Mouse (Mus musculus) megakaryocyte, embryonic 14.5 days (primary cell): ENCODE data around the gene Fmn2. TPM values are rescaled to one million over a fixed set of nuclear protein-coding genes. Genes with fewer than 3 reads are reported as not detected.

Experiments
- H3K27me3 ChIP-seq: replicated peaks from 2 replicates; pipeline ENCODE3; 2012; ENCODE audit warnings: inconsistent platforms
- H3K36me3 ChIP-seq: replicated peaks from 2 replicates; pipeline ENCODE3; 2012; ENCODE audit warnings: low read length, inconsistent platforms, mixed read lengths
- H3K4me1 ChIP-seq: 2 replicates; pipeline ENCODE4 v1.6.1; 2012; ENCODE audit warnings: inconsistent platforms
- H3K4me3 ChIP-seq: replicated peaks from 2 replicates; pipeline ENCODE3; 2012; ENCODE audit warnings: moderate library complexity, mild to moderate bottlenecking, inconsistent platforms
- H3K9me3 ChIP-seq: 2 replicates; pipeline ENCODE4 v1.6.1; 2012; ENCODE audit warnings: inconsistent platforms
- FLI1 ChIP-seq: IDR thresholded peaks from 2 replicates; pipeline ENCODE4 v1.6.1; 2012; ENCODE audit warnings: low read length, inconsistent platforms, mixed read lengths
- GATA1 ChIP-seq: IDR thresholded peaks from 3 replicates; pipeline ENCODE4 v1.6.1; 2012; ENCODE audit warnings: mixed read lengths, low read length, inconsistent platforms, borderline replicate concordance
- polyA plus RNA-seq: library from polyadenylated mRNA; stranded (reverse); fragments of >175 nt; gene quantifications from 2 replicates; pipeline ENCODE4 v1.2.3, GENCODE M21; 2012; ENCODE audit warnings: low replicate concordance; ENCODE audit not compliant: insufficient read depth

The Fmn2 gene
- polyA plus RNA-seq, 1 experiment = 0.60 TPM

DNA sequence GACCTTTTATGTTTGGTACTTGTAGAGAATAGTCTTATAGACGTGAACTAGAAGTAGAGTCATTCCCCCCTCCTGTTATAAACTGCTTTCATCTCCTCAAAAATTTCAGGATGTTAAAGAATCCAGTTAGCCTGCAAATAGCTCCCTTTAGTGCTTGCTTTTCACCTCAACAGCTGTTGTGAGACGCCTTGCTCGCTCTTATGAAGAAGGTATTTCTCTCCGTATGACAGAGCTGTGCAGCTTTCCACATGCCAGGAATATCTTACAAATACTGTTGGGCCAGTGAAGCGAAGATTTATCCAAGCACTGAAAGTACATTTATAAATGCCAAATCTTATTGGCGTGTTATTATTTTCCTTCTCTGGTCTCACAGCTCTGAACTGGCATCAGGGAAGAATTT lies 257.7 kb downstream of the Fmn2 start:
- Histone ChIP-seq H3K4me1 (no peaks in the 10 kb centered on the region), H3K4me3 (no peak overlapping the region), H3K9me3 (no peaks in the 10 kb centered on the region), H3K27me3 (no peaks in the 10 kb centered on the region), H3K36me3 (no peaks in the 10 kb centered on the region)
- TF ChIP-seq GATA1 (no peak), FLI1 (no peak)

DNA sequence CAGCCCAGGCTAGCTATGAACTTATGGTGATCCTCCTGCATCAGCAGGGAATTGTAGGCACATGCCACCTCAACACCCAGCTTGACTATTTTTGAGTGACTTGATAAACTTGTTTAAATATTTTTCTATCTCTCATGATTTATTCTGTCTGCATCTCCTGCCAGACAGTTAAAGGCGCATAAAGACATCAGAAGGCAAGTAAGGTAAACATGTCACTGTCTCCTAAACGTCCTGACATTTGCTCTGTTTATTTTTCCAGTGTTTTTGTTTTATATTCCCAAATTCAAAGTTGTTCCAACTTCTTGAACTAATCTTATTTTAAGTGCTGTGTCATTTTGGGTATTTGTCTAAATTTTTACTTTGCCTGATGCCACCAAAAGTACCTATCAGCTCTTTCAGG lies 264.1 kb downstream of the Fmn2 start:
- Histone ChIP-seq H3K27me3 (no peaks in the 10 kb centered on the region), H3K9me3 (no peaks in the 10 kb centered on the region), H3K36me3 (no peaks in the 10 kb centered on the region), H3K4me3 (no peak overlapping the region), H3K4me1 (no peaks in the 10 kb centered on the region)
- TF ChIP-seq GATA1 (no peak), FLI1 (no peak)

- no peak for TF ChIP-seq FLI1
- H3K36me3 ChIP-seq = no peaks in the 10 kb centered on the region
- H3K27me3 ChIP-seq = no peaks in the 10 kb centered on the region
- H3K4me1 ChIP-seq = no peaks in the 10 kb centered on the region
- no peak overlapping the region for H3K4me3 ChIP-seq
- H3K9me3 ChIP-seq = no peaks in the 10 kb centered on the region
Measured at GRCm38 (mm10) chr1:174766852-174767251, 265.2 kb downstream of the Fmn2 start.

DNA sequence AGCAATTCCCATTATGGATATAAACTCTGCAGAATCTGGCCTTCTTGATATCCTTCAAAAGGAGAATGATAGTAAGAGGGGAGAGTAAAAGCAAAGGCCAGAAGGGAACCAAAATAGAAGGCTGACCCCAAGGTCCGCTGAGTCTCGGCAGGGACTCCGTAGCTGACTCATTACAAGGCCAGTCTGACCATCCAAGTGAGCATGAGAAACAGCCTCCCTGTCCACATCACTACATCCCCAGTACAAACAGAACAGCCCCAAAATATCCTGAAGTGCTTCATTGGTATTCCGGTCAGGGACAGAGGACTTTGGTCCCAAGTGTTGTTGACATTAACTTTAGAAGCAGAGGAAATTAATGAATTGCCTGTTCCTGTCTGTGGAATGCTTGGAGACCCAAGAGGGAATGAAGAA lies 270.3 kb downstream of the Fmn2 start:
- Histone ChIP-seq H3K9me3 (no peaks in the 10 kb centered on the region), H3K36me3 (no peaks in the 10 kb centered on the region)
- TF ChIP-seq GATA1 (no peak), FLI1 (no peak)

DNA sequence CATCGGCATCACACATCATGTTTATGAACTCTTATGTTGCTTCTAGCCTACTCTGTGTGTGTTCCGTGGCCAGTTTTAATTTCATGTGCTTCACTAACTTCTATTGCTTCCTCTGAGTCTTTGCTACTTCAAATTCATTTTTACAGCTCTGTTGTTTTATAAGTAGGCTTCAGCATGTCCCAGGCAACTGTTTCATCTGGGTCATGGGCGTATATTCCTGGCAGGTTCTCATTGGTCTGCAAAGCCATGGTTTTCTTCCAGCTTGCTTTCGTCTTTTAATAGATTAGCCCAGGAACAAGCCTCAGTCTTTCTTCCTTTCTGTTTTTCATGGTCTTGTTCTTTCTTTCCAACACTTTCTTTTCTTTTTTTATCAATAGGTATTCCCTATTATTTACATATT lies 279.4 kb downstream of the Fmn2 start:
- H3K27me3 ChIP-seq = no peaks in the 10 kb centered on the region
- H3K36me3 ChIP-seq = no peaks in the 10 kb centered on the region
- no peaks in the 10 kb centered on the region for H3K9me3 ChIP-seq
- no peak for TF ChIP-seq FLI1
- no peak for TF ChIP-seq GATA1
- no peak overlapping the region for H3K4me3 ChIP-seq
- no peaks in the 10 kb centered on the region for H3K4me1 ChIP-seq

More for the DNA sequence above, 270.3 kb downstream of the Fmn2 start:
- no peaks in the 10 kb centered on the region for H3K27me3 ChIP-seq
- no peaks in the 10 kb centered on the region for H3K4me1 ChIP-seq
- H3K4me3 ChIP-seq = no peak overlapping the region

- Histone ChIP-seq H3K9me3 (no peaks in the 10 kb centered on the region), H3K4me1 (no peaks in the 10 kb centered on the region), H3K36me3 (no peaks in the 10 kb centered on the region), H3K4me3 (no peak overlapping the region), H3K27me3 (no peaks in the 10 kb centered on the region)
- TF ChIP-seq FLI1 (no peak), GATA1 (no peak)
Measured at GRCm38 (mm10) chr1:174788617-174789016, 287.0 kb downstream of the Fmn2 start.

DNA sequence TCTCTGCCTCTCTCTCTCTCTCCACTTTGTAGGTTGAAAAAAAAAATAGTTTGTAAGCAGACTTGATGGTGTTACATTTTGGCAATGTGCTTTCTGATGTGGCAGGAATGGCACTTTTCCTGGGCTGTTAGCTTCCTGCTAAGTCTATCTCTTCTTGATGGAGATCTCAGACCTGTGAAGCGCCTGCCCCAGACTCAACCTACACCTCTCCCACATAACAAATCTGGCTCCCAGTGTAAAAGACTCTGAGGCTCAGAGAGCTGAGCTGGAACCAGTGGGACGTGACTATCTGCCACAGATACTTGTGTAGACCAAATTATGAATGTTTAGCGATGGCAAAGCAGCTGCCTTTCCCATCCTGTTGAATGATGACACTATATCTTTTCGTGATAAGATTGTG lies 310.2 kb downstream of the Fmn2 start:
- H3K4me3 ChIP-seq = no peak overlapping the region
- H3K36me3 ChIP-seq = no peaks in the 10 kb centered on the region
- H3K27me3 ChIP-seq = no peaks in the 10 kb centered on the region
- H3K4me1 ChIP-seq = no peaks in the 10 kb centered on the region
- TF ChIP-seq FLI1 = no peak
- no peak for TF ChIP-seq GATA1
- no peaks in the 10 kb centered on the region for H3K9me3 ChIP-seq

GRCm38 (mm10) chr1:174826562-174826961 lies 324.9 kb downstream of the Fmn2 start:
- Histone ChIP-seq H3K4me3 (no peak overlapping the region), H3K4me1 (no peaks in the 10 kb centered on the region), H3K9me3 (no peaks in the 10 kb centered on the region), H3K36me3 (no peaks in the 10 kb centered on the region), H3K27me3 (no peaks in the 10 kb centered on the region)
- no peak for TF ChIP-seq FLI1
- no peak for TF ChIP-seq GATA1

DNA sequence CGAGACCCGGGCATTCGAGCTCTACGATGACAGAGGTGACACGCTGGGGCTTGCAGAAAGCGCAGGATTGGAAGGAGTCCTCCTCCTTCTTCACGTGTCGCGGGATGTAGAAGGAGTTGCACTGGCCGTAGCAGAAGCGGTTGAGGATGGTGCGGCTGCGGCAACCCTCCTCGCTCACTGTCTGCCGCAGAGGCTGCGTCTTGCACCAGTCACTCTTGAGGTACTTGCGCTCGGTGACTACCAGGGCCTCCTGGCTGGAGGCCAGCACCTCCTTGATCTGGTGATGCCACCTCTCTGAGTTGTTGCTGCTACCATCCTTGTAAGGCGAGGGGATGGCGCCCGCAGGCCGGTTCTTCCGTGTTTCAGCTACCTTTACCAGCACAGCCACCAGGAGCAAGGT lies 335.2 kb downstream of the Fmn2 start:
- Histone ChIP-seq H3K27me3 (no peaks in the 10 kb centered on the region), H3K9me3 (peaks cover 31% of the 10 kb centered on the region), H3K36me3 (no peaks in the 10 kb centered on the region), H3K4me1 (no peaks in the 10 kb centered on the region), H3K4me3 (no peak overlapping the region)
- TF ChIP-seq GATA1 = no peak
- no peak for TF ChIP-seq FLI1

DNA sequence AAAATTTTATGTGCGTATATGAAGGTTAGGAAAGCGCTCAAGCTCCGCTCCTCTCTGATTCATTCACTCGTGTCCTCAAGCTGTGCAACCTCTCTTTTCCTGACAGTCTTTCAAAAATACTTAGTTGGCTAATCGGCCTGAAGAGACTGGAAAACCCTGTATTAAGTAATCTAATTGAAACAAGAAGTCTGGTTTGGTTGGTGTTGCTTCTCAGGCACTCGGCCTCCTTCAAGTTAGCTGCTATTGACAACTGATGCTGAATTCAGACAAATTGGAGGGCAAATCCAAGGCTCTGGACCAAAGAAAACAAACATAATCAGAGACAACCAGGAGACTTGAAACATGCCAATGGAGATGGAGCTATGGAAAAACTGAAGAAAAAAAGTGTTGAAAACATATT lies 343.2 kb downstream of the Fmn2 start:
- Histone ChIP-seq H3K4me1 (no peaks in the 10 kb centered on the region), H3K36me3 (no peaks in the 10 kb centered on the region), H3K27me3 (no peaks in the 10 kb centered on the region), H3K4me3 (no peak overlapping the region), H3K9me3 (peaks cover 7% of the 10 kb centered on the region)
- TF ChIP-seq FLI1 (no peak), GATA1 (no peak)

- Histone ChIP-seq H3K36me3 (no peaks in the 10 kb centered on the region), H3K4me3 (no peak overlapping the region), H3K4me1 (no peaks in the 10 kb centered on the region), H3K9me3 (0 out of 2 replicates have a peak, but pooled peaks cover 4% of the 10 kb centered on the region), H3K27me3 (no peaks in the 10 kb centered on the region)
- TF ChIP-seq FLI1 (no peak), GATA1 (no peak)
Measured at GRCm38 (mm10) chr1:174856188-174856587, 354.6 kb downstream of the Fmn2 start.
